Mouse (Mus musculus): ENCODE data around the gene Adgrv1. TPM values are rescaled to one million over a fixed set of nuclear protein-coding genes. Genes with fewer than 3 reads are reported as not detected.

Adgrv1 gene
- polyA plus RNA-seq, 1 experiment from 2014 or later: 0.37 TPM

GRCm38 (mm10) chr13:81155322-81155721, 477.6 kb downstream of the Adgrv1 start:
- no peaks in the 10 kb centered on the region for H3K27me3 ChIP-seq
- ChIA-PET CTCF (interaction anchor here (0.8 to 2.2 kb wide), 6 partner anchors 10 to 273 kb away, joined by 3 to 12 read pairs (median 4); partner anchors contain the start of gene Arrdc3), POLR2A (interaction anchor here (0.7 kb wide), 1 partner anchor 52 kb away, joined by 3 read pairs; no protein-coding TSS in a partner anchor)
- ATAC-seq (peak; percentile 79), DNase-seq (ENCODE audit: low read depth, low spot score) (no peak)
- in situ Hi-C loops (cut with MboI; ENCODE audit: low pct_unique_long_range_greater_than_20kb): loop anchor here (5.0 kb wide), 1 partner anchor 212 kb away; no protein-coding TSS in a partner anchor
- TF ChIP-seq CTCF (IDR thresholded peaks at IDR 0.05): peak; percentile 84

GRCm38 (mm10) chr13:81144434-81144833, 488.5 kb downstream of the Adgrv1 start:
- no peak for ATAC-seq
- no peak for DNase-seq (ENCODE audit: low read depth, low spot score)
- in situ Hi-C loops (cut with MboI; ENCODE audit: low pct_unique_long_range_greater_than_20kb): no loop called here

GRCm38 (mm10) chr13:81142268-81142884, 490.6 kb downstream of the Adgrv1 start:
- ChIA-PET POLR2A (no interaction called here), CTCF (no interaction called here)
- in situ Hi-C loops (cut with MboI; ENCODE audit: low pct_unique_long_range_greater_than_20kb): no loop called here
- H3K27me3 ChIP-seq: no peaks in the 10 kb centered on the region
- ATAC-seq (no peak), DNase-seq (ENCODE audit: low read depth, low spot score) (no peak)
- TF ChIP-seq CTCF (IDR thresholded peaks at IDR 0.05): no peak

More at GRCm38 (mm10) chr13:81144434-81144833, 488.5 kb downstream of the Adgrv1 start:
- H3K27me3 ChIP-seq: no peaks in the 10 kb centered on the region
- TF ChIP-seq CTCF (IDR thresholded peaks at IDR 0.05): no peak
- ChIA-PET POLR2A (no interaction called here), CTCF (no interaction called here)

GRCm38 (mm10) chr13:81136652-81137422, 496.1 kb downstream of the Adgrv1 start:
- in situ Hi-C loops (cut with MboI; ENCODE audit: low pct_unique_long_range_greater_than_20kb): no loop called here
- CTCF ChIA-PET: interaction anchor here (1.0 to 2.3 kb wide), 3 partner anchors 9 to 196 kb away, joined by 3 to 9 read pairs (median 3); no protein-coding TSS in a partner anchor
- DNase-seq (ENCODE audit: low read depth, low spot score): no peak
- ATAC-seq: peak; percentile 61
- POLR2A ChIA-PET: no interaction called here
- no peaks in the 10 kb centered on the region for H3K27me3 ChIP-seq
- TF ChIP-seq CTCF (IDR thresholded peaks at IDR 0.05): no peak

- in situ Hi-C loops (cut with MboI; ENCODE audit: low pct_unique_long_range_greater_than_20kb): no loop called here
- ATAC-seq: no peak
- ChIA-PET CTCF (interaction anchor here (0.7 to 2.3 kb wide), 2 partner anchors 14 to 180 kb away, joined by 3 to 9 read pairs; no protein-coding TSS in a partner anchor), POLR2A (no interaction called here)
- no peaks in the 10 kb centered on the region for H3K27me3 ChIP-seq
- no peak for TF ChIP-seq CTCF (IDR thresholded peaks at IDR 0.05)
- no peak for DNase-seq (ENCODE audit: low read depth, low spot score)
These were observed 497.0 kb downstream of the Adgrv1 start for GRCm38 (mm10) chr13:81135953-81136352.

GRCm38 (mm10) chr13:81134412-81134811, 498.5 kb downstream of the Adgrv1 start:
- TF ChIP-seq CTCF (IDR thresholded peaks at IDR 0.05): no peak
- ChIA-PET CTCF (interaction anchor here (1.1 kb wide), 1 partner anchor 21 kb away, joined by 3 read pairs; no protein-coding TSS in a partner anchor), POLR2A (no interaction called here)
- no peaks in the 10 kb centered on the region for H3K27me3 ChIP-seq
- DNase-seq (ENCODE audit: low read depth, low spot score) (no peak), ATAC-seq (no peak)
- in situ Hi-C loops (cut with MboI; ENCODE audit: low pct_unique_long_range_greater_than_20kb): no loop called here

GRCm38 (mm10) chr13:81133336-81133735, 499.6 kb downstream of the Adgrv1 start:
- ChIA-PET CTCF (no interaction called here), POLR2A (no interaction called here)
- ATAC-seq: peak; percentile 53
- in situ Hi-C loops (cut with MboI; ENCODE audit: low pct_unique_long_range_greater_than_20kb): no loop called here
- H3K27me3 ChIP-seq: no peaks in the 10 kb centered on the region
- TF ChIP-seq CTCF (IDR thresholded peaks at IDR 0.05): no peak
- no peak for DNase-seq (ENCODE audit: low read depth, low spot score)

- no peaks in the 10 kb centered on the region for H3K27me3 ChIP-seq
- CTCF ChIA-PET: no interaction called here
- in situ Hi-C loops (cut with MboI; ENCODE audit: low pct_unique_long_range_greater_than_20kb): no loop called here
- no peak for TF ChIP-seq CTCF (IDR thresholded peaks at IDR 0.05)
- ATAC-seq: no peak
- no peak for DNase-seq (ENCODE audit: low read depth, low spot score)
- POLR2A ChIA-PET: no interaction called here
These were observed 500.3 kb downstream of the Adgrv1 start for GRCm38 (mm10) chr13:81132691-81133090.

GRCm38 (mm10) chr13:81131860-81132259, 501.1 kb downstream of the Adgrv1 start:
- CTCF ChIA-PET: no interaction called here
- TF ChIP-seq CTCF (IDR thresholded peaks at IDR 0.05): no peak
- no peaks in the 10 kb centered on the region for H3K27me3 ChIP-seq
- POLR2A ChIA-PET: no interaction called here
- no peak for ATAC-seq
- in situ Hi-C loops (cut with MboI; ENCODE audit: low pct_unique_long_range_greater_than_20kb): no loop called here
- DNase-seq (ENCODE audit: low read depth, low spot score): no peak

GRCm38 (mm10) chr13:81130742-81131524, 502.0 kb downstream of the Adgrv1 start:
- DNase-seq (ENCODE audit: low read depth, low spot score): no peak
- ChIA-PET CTCF (interaction anchor here (1.1 kb wide), 1 partner anchor 9 kb away, joined by 3 read pairs; no protein-coding TSS in a partner anchor), POLR2A (no interaction called here)
- in situ Hi-C loops (cut with MboI; ENCODE audit: low pct_unique_long_range_greater_than_20kb): no loop called here
- no peaks in the 10 kb centered on the region for H3K27me3 ChIP-seq
- no peak for TF ChIP-seq CTCF (IDR thresholded peaks at IDR 0.05)
- no peak for ATAC-seq
